Comparison of ENCODE assay signal across 28 mouse cellular contexts in the genomic region with DNA sequence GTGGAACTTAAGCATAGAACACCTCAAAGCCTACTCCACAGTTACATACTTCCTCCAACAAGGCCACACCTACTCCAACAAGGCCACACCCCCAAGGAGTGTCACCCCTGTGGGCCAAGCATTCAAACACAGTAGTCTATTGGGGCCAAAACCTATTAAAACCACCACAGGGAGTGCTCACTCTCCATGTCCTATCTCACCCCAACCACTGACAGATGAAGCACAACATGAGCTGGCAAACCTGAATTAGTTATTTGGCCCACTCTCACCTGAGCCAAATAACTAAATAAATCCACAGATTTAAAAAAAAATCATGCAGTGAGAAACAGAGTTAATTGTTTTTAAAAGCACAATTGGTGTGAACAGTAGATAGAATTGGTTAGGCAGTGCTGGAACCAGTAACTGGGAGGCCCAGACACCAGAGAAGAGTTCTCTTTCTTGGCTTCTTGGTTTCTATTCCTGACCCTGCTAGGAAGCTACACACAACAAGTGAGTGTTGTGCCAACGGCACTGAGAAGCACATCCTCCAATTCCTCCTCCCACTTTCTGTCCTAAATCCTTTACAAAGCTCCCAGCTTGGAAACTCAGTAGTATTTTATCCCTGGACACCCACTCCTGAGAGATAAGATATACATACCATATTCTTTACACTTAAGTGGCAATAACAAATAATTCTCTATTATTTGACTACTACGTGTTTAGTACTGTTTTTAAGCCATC.
A peak's percentile ranks its signal among the peaks of the same experiment; 100 is the strongest.
DNase-seq lines count a peak whose midpoint lies in the region; ATAC-seq and TF ChIP-seq lines count a peak whose summit lies in the region.
"Had no signal": no experiment of that assay in that cellular context is flagged by ENCODE, and none has a peak within 500 bp of the region (broad histone marks: within the 10 kb centered on the region; RNA-seq: fewer than 3 reads in every experiment).

No protein-coding gene starts in this region.

- H3K9me3 ChIP-seq in intestine, embryonic 16.5 days (ENCODE audit: control insufficient read depth, low read length): peaks cover 4% of the 10 kb centered on the region; the same call in 1 of the 2 replicates
- H3K9me3 ChIP-seq: forebrain, embryonic 10.5 days; heart, embryonic 10.5 days had no signal

- peak; percentile 43 to 70 for DNase-seq in cerebellum, adult 2 months
- no peak for DNase-seq in cerebellum, adult 11 months
- no peak for DNase-seq in frontal cortex, postnatal 14 days (ENCODE audit: low spot score in 2 of 2)
- DNase-seq in cerebellum, postnatal 25 days: peak; percentile 26 to 44
- no peak for DNase-seq in gastrocnemius, adult 8-10 months (ENCODE audit: low spot score in 2 of 2)
- DNase-seq: adrenal gland, postnatal 10 days; adrenal gland, postnatal 36 days; B cell, adult 2 months; gastrocnemius, postnatal 10 days; gastrocnemius, postnatal 36 days; heart, adult 2 months; heart, postnatal 14 days; heart, postnatal 4 days; kidney, adult 2 months had no signal

- H3K4me2 ChIP-seq in intestine, embryonic 16.5 days (ENCODE audit: low read depth, low read length): no peak overlapping the region
- H3K4me2 ChIP-seq: forebrain, embryonic 13.5 days; heart, embryonic 13.5 days; hindbrain, embryonic 14.5 days had no signal

- H3K9ac ChIP-seq in intestine, embryonic 16.5 days (ENCODE audit: low read depth, low read length): no peak overlapping the region
- H3K9ac ChIP-seq: forebrain, embryonic 13.5 days; heart, embryonic 13.5 days; hindbrain, embryonic 14.5 days had no signal

- H3K36me3 ChIP-seq in intestine, embryonic 16.5 days (ENCODE audit: control insufficient read depth, insufficient read depth, low read length): no peaks in the 10 kb centered on the region
- H3K36me3 ChIP-seq: forebrain, embryonic 10.5 days; G1E; heart, embryonic 10.5 days; heart, embryonic 13.5 days had no signal

- 49% methylated on average over 2 of the region's 2 CpGs for WGBS in cerebellum, adult 2 months
- 81% methylated on average over 2 of the region's 2 CpGs for WGBS in intestine, embryonic 16.5 days

- no peak for TF ChIP-seq POLR2A in cerebellum, adult 2 months (IDR thresholded peaks at IDR 0.05; ENCODE audit: borderline replicate concordance, insufficient read depth, low read length)

- no peaks in the 10 kb centered on the region for H3K27me3 ChIP-seq in cerebellum, adult 2 months (ENCODE audit: control insufficient read depth, insufficient read depth, low read length)
- H3K27me3 ChIP-seq in intestine, embryonic 16.5 days (replicated peaks; ENCODE audit: control insufficient read depth, insufficient read depth, low read length): no peaks in the 10 kb centered on the region
- H3K27me3 ChIP-seq: CH12.LX; forebrain, embryonic 13.5 days; heart, embryonic 13.5 days; Patski had no signal

- H3K4me1 ChIP-seq in cerebellum, adult 2 months (ENCODE audit: control insufficient read depth, insufficient read depth, low read length): peaks cover 6% of the 10 kb centered on the region; the same call in 1 of the 2 replicates
- H3K4me1 ChIP-seq in intestine, embryonic 16.5 days (ENCODE audit: control insufficient read depth, insufficient read depth, low read length): no peaks in the 10 kb centered on the region
- H3K4me1 ChIP-seq: forebrain, embryonic 10.5 days; forebrain, embryonic 13.5 days; heart, embryonic 10.5 days; heart, embryonic 13.5 days had no signal

- H3K4me3 ChIP-seq in cerebellum, adult 2 months (replicated peaks; ENCODE audit: insufficient read depth, low read depth, low read length): no peak overlapping the region
- H3K4me3 ChIP-seq in intestine, embryonic 16.5 days (ENCODE audit: low read length): no peak overlapping the region
- H3K4me3 ChIP-seq: forebrain, embryonic 10.5 days; forebrain, embryonic 13.5 days; heart, adult 2 months; heart, embryonic 10.5 days; heart, embryonic 13.5 days had no signal

- peak; percentile 83 for ATAC-seq in frontal cortex, adult (ENCODE audit: low TSS enrichment)
- no peak for ATAC-seq in intestine, embryonic 16.5 days
- ATAC-seq: forebrain, embryonic 13.5 days; forebrain, embryonic 16.5 days; hindbrain, postnatal 0 days; inflammation-experienced regulatory T-cells, adult 6 months; intestine, postnatal 0 days; Patski had no signal

- no peak overlapping the region for H3K27ac ChIP-seq in cerebellum, adult 2 months (ENCODE audit: insufficient read depth, low read length)
- H3K27ac ChIP-seq in intestine, embryonic 16.5 days (ENCODE audit: low read length): no peak overlapping the region
- H3K27ac ChIP-seq: forebrain, embryonic 10.5 days; forebrain, embryonic 13.5 days; heart, adult 2 months; heart, embryonic 10.5 days; heart, embryonic 13.5 days; hindbrain, embryonic 14.5 days; hindbrain, postnatal 0 days had no signal

- no peak for TF ChIP-seq CTCF in cerebellum, adult 2 months (IDR thresholded peaks at IDR 0.05; ENCODE audit: borderline replicate concordance, insufficient read depth, low read depth, low read length)

Comparison
In these comparisons a context has a peak if more than half of its experiments do, and no peak if none do; other contexts are left out.
1. DNase-seq: peak in cerebellum, adult 2 months (2 of 2) and cerebellum, postnatal 25 days (2 of 2); none in cerebellum, adult 11 months (single experiment), frontal cortex, postnatal 14 days (0 of 2) and gastrocnemius, adult 8-10 months (0 of 2).